Mouse (Mus musculus): ENCODE measurements at regions not wholly inside any gene's neighbourhood (a gene's known extent, or its start where the extent isn't known, plus 50 kb on each side); places are given as distances from the start of the nearest gene placed in this dataset.

- Histone ChIP-seq H3K36me3 (replicated peaks in 1 of 2; ENCODE audit: control insufficient read depth in 1 of 2, insufficient read depth in 1 of 2, low read length in 1 of 2) (no peaks in the 10 kb centered on the region), H3K4me3 (replicated peaks in 1 of 3; ENCODE audit: low read depth in 2 of 3, low read length in 2 of 3, poor library complexity in 1 of 3) (no peak overlapping the region), H3K9me3 (replicated peaks; ENCODE audit: low read length) (no peaks in the 10 kb centered on the region), H3K79me2 (replicated peaks; ENCODE audit: control insufficient read depth, extremely low read depth, insufficient read depth, poor library complexity, severe bottlenecking) (no peaks in the 10 kb centered on the region), H3K4me1 (ENCODE audit: control insufficient read depth in 1 of 2, insufficient read depth in 2 of 2) (no peaks in the 10 kb centered on the region), H3K27ac (ENCODE audit: insufficient read depth, low read depth) (no peak overlapping the region), H3K4me2 (ENCODE audit: insufficient read depth, low read depth, poor library complexity, severe bottlenecking) (no peak overlapping the region), H3K9ac (ENCODE audit: insufficient read depth, low read depth) (no peak overlapping the region), H3K27me3 (replicated peaks) (no peaks in the 10 kb centered on the region)
- TF ChIP-seq SMC3 (IDR thresholded peaks at IDR 0.05; ENCODE audit: low read depth, low read length): no peak
- no peak for TF ChIP-seq CHD1 (IDR thresholded peaks at IDR 0.05; ENCODE audit: low read depth, low read length)
- TF ChIP-seq ZKSCAN1 (IDR thresholded peaks at IDR 0.05; ENCODE audit: borderline replicate concordance, low read depth, low read length): no peak
- TF ChIP-seq RAD21 (IDR thresholded peaks at IDR 0.05; ENCODE audit: low read depth, low read length): no peak
- TF ChIP-seq USF2 (conservative IDR thresholded peaks at IDR 0.05; ENCODE audit: low read depth, low read length): no peak
- TF ChIP-seq KAT2A (IDR thresholded peaks at IDR 0.05; ENCODE audit: insufficient replicate concordance, low read length): no peak
- no peak for TF ChIP-seq NRF1 (IDR thresholded peaks at IDR 0.05; ENCODE audit: low read depth, low read length)
- TF ChIP-seq JUND (conservative IDR thresholded peaks at IDR 0.05; ENCODE audit: low read depth, low read length): no peak
- TF ChIP-seq MXI1 (IDR thresholded peaks at IDR 0.05; ENCODE audit: low read depth, low read length): no peak
- TF ChIP-seq ETS1 (conservative IDR thresholded peaks at IDR 0.05; ENCODE audit: low read depth, low read length): no peak
- in situ Hi-C loops (cut with MboI; ENCODE audit: low pct_ligation_motif_present, low pct_unique_long_range_greater_than_20kb, low sequenced_read_pairs): no loop called here
- DNase-seq (ENCODE audit: extremely low read depth): no peak
- dilution Hi-C loops (cut with MboI; ENCODE audit: extremely low pct_ligation_motif_present, extremely low pct_unique_long_range_greater_than_20kb, low sequenced_read_pairs): no loop called here
Observed at GRCm38 (mm10) chr1:137174081-137174480, 213.8 kb upstream of the Nr5a2 start.

GRCm38 (mm10) chr1:137172128-137172527, 211.9 kb upstream of the Nr5a2 start:
- no peaks in the 10 kb centered on the region for H3K36me3 ChIP-seq (replicated peaks in 1 of 2; ENCODE audit: control insufficient read depth in 1 of 2, insufficient read depth in 1 of 2, low read length in 1 of 2)
- dilution Hi-C loops (cut with MboI; ENCODE audit: extremely low pct_ligation_motif_present, extremely low pct_unique_long_range_greater_than_20kb, low sequenced_read_pairs) (no loop called here), in situ Hi-C loops (cut with MboI; ENCODE audit: low pct_ligation_motif_present, low pct_unique_long_range_greater_than_20kb, low sequenced_read_pairs) (no loop called here)
- H3K9me3 ChIP-seq (replicated peaks; ENCODE audit: low read length): no peaks in the 10 kb centered on the region
- H3K9ac ChIP-seq (ENCODE audit: insufficient read depth, low read depth): no peak overlapping the region
- TF ChIP-seq RCOR1 (conservative IDR thresholded peaks at IDR 0.05; ENCODE audit: low read depth, low read length): no peak
- no peak for TF ChIP-seq TCF12 (IDR thresholded peaks at IDR 0.05; ENCODE audit: low read depth, low read length)
- no peak for TF ChIP-seq BHLHE40 (IDR thresholded peaks at IDR 0.05; ENCODE audit: low read depth, low read length)
- no peak for TF ChIP-seq MAFK (IDR thresholded peaks at IDR 0.05; ENCODE audit: insufficient replicate concordance, low read length)
- TF ChIP-seq ZC3H11A (IDR thresholded peaks at IDR 0.05; ENCODE audit: low read depth, low read length): no peak
- TF ChIP-seq POLR2AphosphoS2 (IDR thresholded peaks at IDR 0.05; ENCODE audit: low read depth, low read length): no peak
- TF ChIP-seq HCFC1 (IDR thresholded peaks at IDR 0.05; ENCODE audit: low read depth, low read length): no peak
- TF ChIP-seq MAX (IDR thresholded peaks at IDR 0.05; ENCODE audit: low read length): no peak
- TF ChIP-seq KAT2A (IDR thresholded peaks at IDR 0.05; ENCODE audit: insufficient replicate concordance, low read length): no peak
- TF ChIP-seq MEF2A (IDR thresholded peaks at IDR 0.05; ENCODE audit: borderline replicate concordance, low read depth, low read length): no peak
- no peak for DNase-seq (ENCODE audit: extremely low read depth)
- H3K4me1 ChIP-seq (ENCODE audit: control insufficient read depth in 1 of 2, insufficient read depth in 2 of 2): no peaks in the 10 kb centered on the region
- no peaks in the 10 kb centered on the region for H3K79me2 ChIP-seq (replicated peaks; ENCODE audit: control insufficient read depth, extremely low read depth, insufficient read depth, poor library complexity, severe bottlenecking)
- no peak overlapping the region for H3K4me3 ChIP-seq (replicated peaks in 1 of 3; ENCODE audit: low read depth in 2 of 3, low read length in 2 of 3, poor library complexity in 1 of 3)
- H3K4me2 ChIP-seq (ENCODE audit: insufficient read depth, low read depth, poor library complexity, severe bottlenecking): no peak overlapping the region
- H3K27ac ChIP-seq (ENCODE audit: insufficient read depth, low read depth): no peak overlapping the region
- H3K27me3 ChIP-seq (replicated peaks): no peaks in the 10 kb centered on the region
